Mouse (Mus musculus): ENCODE results near the gene Tas2r143.

Gene Tas2r143

GRCm38 (mm10) chr6:42395960-42396809, 3.9 kb upstream of the Tas2r143 start:
- in situ Hi-C loops (cut with MboI, MseI): no loop called here

GRCm38 (mm10) chr6:42397041-42397657, 2.9 kb upstream of the Tas2r143 start:
- in situ Hi-C loops (cut with MboI, MseI): no loop called here

- in situ Hi-C loops (cut with MboI, MseI): no loop called here
Measured at GRCm38 (mm10) chr6:42398285-42398684, 1.8 kb upstream of the Tas2r143 start.

- in situ Hi-C loops (cut with MboI, MseI): no loop called here
Measured at GRCm38 (mm10) chr6:42398998-42399397, 1.0 kb upstream of the Tas2r143 start.

GRCm38 (mm10) chr6:42405134-42405533, 5.1 kb downstream of the Tas2r143 start, which contains the start of gene Tas2r135:
Gene Tas2r135 (plus strand): TSS chr6:42405434.
- in situ Hi-C loops (cut with MboI, MseI): no loop called here

GRCm38 (mm10) chr6:42419443-42419842, 19.4 kb downstream of the Tas2r143 start:
- in situ Hi-C loops (cut with MboI, MseI): no loop called here

GRCm38 (mm10) chr6:42421439-42421838, 21.4 kb downstream of the Tas2r143 start:
- in situ Hi-C loops (cut with MboI, MseI): no loop called here

GRCm38 (mm10) chr6:42424472-42424871, 24.4 kb downstream of the Tas2r143 start:
- in situ Hi-C loops (cut with MboI, MseI): no loop called here

- in situ Hi-C loops (cut with MboI, MseI): no loop called here
Measured at GRCm38 (mm10) chr6:42426337-42426736, 26.3 kb downstream of the Tas2r143 start.

- in situ Hi-C loops (cut with MboI, MseI): no loop called here
Measured at GRCm38 (mm10) chr6:42433554-42433953, 33.5 kb downstream of the Tas2r143 start.

- in situ Hi-C loops (cut with MboI, MseI): no loop called here
Measured at GRCm38 (mm10) chr6:42434446-42434845, 34.4 kb downstream of the Tas2r143 start, which contains the start of gene Tas2r126. Gene Tas2r126 (plus strand): TSS chr6:42434535.

GRCm38 (mm10) chr6:42435490-42435889, 35.5 kb downstream of the Tas2r143 start:
- in situ Hi-C loops (cut with MboI, MseI): no loop called here

- in situ Hi-C loops (cut with MboI, MseI): no loop called here
Measured at GRCm38 (mm10) chr6:42441395-42441794, 41.4 kb downstream of the Tas2r143 start.

- in situ Hi-C loops (cut with MboI, MseI): no loop called here
Measured at GRCm38 (mm10) chr6:42444491-42444890, 44.5 kb downstream of the Tas2r143 start.

- in situ Hi-C loops (cut with MboI, MseI): no loop called here
Measured at GRCm38 (mm10) chr6:42447381-42447780, 47.3 kb downstream of the Tas2r143 start.
